Mouse (Mus musculus) kidney, adult 18-20 months (tissue): Measurements from ENCODE around the gene Gm19410.
A peak's percentile ranks its signal among the peaks of the same experiment; 100 is the strongest.

Experiments used
- DNase-seq: peaks from one replicate; pipeline ENCODE4 v3.0.0; 2021

Gm19410 gene

GRCm38 (mm10) chr8:35765499-35766193, at the start of gene Gm19410:
TSS of gene Gm19410 (plus strand) at chr8:35765790.
- peak; percentile 6 for DNase-seq

GRCm38 (mm10) chr8:35730776-35731175, 34.8 kb upstream of the Gm19410 start:
- no peak for DNase-seq

GRCm38 (mm10) chr8:35735438-35735837, 30.2 kb upstream of the Gm19410 start:
- DNase-seq = no peak

GRCm38 (mm10) chr8:35756202-35756601, 9.4 kb upstream of the Gm19410 start:
- no peak for DNase-seq

- no peak for DNase-seq
Observed at GRCm38 (mm10) chr8:35765020-35765419, 570 bp upstream of the Gm19410 start.

DNA sequence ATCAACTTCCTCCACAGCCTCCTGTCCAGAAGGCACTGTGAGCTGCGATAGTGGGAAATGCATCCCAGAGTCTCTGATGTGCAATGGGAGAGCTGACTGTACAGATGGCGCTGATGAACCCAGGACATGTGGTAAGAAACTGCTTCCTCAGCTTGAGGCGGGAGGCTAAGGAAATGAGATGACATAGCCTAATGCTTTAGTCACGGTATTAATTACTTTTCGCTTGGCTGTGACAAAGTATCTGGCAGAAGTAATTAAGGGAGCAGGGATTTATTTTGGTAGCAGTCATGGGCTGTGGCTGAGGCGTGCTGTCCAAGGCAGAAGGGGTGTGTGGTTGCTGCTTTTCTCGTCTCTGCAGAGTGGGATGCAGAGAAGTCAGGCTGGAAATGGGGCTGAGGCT, 7.9 kb downstream of the Gm19410 start:
- DNase-seq = no peak
